Mouse (Mus musculus) cerebellum, adult 11-12 months (tissue): ENCODE measurements around the gene Zbtb21.
A peak's percentile ranks its signal among the peaks of the same experiment; 100 is the strongest.

Experiments used
- DNase-seq: peaks from one replicate; pipeline ENCODE4 v3.0.0; 2022

The Zbtb21 gene

DNA sequence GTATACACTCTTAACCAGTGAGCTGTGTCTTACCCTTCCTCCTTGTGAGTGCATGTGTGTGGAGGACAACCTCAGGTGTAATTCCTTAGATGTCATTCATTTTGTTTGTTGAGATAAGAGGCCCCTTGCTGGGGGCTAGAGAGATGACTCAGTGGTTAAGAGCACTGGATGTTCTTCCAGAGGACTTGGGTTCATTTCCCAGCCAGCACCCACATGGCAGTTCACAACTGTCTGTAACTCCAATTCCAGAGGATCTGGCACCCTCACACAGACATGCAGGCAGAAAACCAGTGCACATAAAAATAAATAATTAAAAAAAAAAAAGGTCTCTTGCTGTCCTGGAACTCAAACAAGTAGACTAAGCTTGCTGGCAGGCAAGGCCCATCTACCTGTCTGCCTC, 20.6 kb downstream of the Zbtb21 start:
- DNase-seq: no peak

DNA sequence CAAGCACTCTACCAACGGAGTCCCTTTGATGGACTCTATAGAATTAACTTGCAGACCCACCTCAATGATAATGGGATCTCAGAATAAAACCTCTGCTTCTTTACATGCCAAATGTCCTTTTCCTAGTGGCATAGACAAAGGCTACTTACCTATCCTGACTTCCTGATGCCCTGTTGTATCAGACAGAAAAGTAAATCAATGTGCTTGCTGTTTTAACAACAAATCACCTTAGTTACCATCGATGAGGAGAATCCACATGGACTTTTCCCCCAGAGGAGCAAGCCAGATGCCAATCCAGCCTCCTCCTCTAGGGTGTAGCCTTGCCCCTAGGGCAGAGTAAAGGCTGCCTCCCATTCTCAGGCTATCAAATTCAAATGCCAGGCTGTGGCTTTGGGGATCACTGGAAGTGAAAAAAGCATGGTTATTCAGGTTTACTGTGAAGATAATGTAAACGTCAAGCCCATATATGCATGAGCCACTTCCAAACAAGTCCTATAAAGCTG, 21.9 kb downstream of the Zbtb21 start:
- no peak for DNase-seq

DNA sequence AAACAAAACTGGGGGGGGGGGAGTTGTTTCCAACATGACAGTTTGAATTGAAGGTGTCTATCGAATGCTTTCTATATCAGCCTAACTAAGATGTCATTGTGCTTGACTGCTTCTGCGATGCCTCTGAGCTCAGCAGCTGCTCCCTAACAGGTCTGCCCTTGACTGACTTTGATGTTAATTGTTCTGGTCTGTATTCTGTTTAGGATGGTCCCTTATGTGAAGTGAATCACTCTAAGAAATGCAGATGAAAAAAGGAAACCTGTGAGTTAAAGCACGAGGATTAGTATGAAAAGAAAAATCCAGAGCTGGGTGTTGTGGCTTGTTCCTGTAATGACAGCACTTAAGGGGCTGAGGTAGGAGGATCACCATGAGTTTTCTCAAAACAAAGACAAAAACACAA, 26.6 kb downstream of the Zbtb21 start:
- DNase-seq: no peak

GRCm38 (mm10) chr16:97930231-97930630, 32.2 kb downstream of the Zbtb21 start:
- DNase-seq: no peak

DNA sequence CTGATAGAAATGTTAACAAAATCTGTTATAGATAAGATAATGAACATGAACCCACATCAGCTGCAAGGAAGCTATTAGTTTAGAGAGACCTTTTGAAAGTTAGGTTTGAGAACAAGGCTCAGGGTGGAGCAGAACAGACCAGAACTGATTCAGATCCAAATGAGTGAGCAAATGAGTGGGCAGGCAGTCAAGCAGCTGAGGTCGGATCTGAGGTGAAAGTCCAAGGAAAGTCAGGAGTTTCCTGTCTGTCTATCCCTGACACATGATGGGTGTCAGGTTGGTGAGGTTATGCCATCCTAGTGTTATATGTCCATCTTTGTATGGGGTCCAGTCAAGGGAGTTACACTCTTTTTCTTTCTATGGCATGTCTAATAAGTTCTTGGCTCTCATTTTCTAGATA, 32.9 kb downstream of the Zbtb21 start:
- no peak for DNase-seq

GRCm38 (mm10) chr16:97927331-97927938, 35.0 kb downstream of the Zbtb21 start:
- DNase-seq: no peak

DNA sequence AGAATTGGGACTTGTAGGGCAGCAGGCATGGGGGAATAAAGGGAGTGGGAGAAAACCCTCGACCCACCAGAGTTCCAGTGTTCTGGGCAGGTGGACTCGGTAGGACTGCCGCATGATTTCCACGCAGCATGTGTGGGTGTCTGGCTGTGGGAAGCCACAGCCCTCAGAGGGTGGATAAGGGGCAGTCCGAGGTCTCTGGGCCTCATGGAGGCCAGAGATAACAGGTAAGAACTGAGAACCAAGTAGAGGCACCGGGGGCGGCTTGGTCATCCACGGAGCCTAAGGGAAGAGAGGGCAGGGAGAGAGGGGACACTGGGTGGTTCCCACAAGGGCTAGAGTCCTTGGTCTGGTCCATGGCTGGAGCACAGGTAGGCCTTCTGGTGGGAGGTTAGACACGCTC, 36.0 kb downstream of the Zbtb21 start:
- DNase-seq: no peak

GRCm38 (mm10) chr16:97925760-97926159, 36.7 kb downstream of the Zbtb21 start:
- no peak for DNase-seq

DNA sequence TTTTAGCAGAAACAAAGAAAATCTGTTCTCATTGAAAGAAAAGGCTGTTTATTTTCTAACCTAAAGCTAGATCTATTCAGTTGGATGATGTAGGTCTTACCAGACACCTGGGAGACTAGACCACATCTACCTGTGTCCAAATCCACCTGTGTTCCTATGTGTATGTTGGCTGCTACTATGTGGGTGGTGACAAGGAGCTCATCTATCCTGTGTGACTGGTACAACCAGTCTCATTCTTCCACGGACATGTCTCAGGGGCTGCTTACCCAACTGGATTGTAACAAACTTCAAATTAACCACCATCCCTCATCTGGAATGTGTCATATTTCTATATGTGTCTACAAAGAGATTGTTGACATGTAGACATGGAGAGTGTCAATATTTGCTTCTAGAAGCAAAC, 38.7 kb downstream of the Zbtb21 start:
- no peak for DNase-seq

GRCm38 (mm10) chr16:97922779-97923126, 39.7 kb downstream of the Zbtb21 start:
- DNase-seq: no peak

DNA sequence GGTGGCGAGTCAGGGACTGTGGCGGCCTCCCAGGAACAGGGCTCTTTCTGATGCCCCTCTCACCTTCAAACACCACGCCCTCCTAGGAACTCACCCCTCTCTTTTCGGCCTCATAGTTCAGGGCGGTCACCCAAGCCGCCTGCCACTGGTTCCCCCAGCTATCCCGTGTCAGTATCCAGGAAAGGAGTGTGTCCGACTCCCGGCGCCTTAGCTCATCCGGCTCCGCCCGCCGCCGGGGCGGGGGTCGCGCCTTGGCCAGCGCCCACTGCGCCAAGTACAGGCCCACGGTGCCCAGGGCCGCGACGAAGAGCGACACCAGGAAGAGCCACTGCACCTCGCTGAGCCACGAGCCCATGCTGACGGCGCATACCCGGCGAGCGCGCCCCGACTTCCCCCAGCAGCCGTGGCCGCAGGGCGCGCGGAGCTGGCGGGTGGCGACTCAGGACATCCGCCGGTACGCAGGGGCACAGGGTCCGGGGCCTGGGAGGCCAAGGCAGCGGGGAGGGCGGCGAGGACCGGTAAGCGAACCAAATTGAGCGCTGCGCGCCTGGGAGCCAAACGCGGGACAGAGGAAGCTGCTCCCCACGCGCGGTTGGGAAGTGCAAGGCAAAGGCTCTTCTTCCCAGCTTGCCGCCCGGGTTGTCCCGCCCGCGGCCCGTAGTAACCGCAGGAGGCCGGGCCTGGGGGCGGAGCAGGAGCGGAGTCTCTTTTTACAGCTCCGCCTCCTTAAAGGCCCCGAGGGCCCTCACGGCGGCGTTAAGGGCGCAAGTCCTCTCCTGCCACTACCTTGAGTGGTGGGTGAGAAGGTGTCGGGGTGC, 40.3 kb downstream of the Zbtb21 start:
- DNase-seq: peak; percentile 86

GRCm38 (mm10) chr16:97920621-97921020, 41.8 kb downstream of the Zbtb21 start:
- no peak for DNase-seq

DNA sequence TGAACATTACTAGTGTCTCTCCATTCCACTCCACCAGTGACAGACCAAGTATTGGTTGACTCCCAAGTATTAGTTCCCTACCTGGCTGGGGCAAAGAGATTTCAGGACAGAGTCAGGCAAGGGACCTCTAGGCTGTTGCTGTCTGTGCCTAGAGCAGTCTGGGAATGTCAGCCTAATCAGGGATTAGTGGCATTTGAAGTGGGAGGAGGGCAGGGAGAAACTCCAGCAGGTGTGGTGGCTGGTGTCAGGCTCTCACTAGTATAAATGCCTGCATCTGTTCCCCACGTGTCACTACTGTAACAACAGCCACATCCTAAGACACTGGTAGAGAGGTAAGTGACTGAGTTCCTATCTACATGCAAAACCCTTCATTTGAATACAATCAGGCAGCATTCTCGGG, 42.6 kb downstream of the Zbtb21 start:
- no peak for DNase-seq

GRCm38 (mm10) chr16:97912873-97913272, 49.5 kb downstream of the Zbtb21 start:
- DNase-seq: no peak

- no peak for DNase-seq
Observed at GRCm38 (mm10) chr16:97909356-97909755, 53.1 kb downstream of the Zbtb21 start.

- DNase-seq: no peak
Observed at GRCm38 (mm10) chr16:97907496-97907895, 54.9 kb downstream of the Zbtb21 start.

DNA sequence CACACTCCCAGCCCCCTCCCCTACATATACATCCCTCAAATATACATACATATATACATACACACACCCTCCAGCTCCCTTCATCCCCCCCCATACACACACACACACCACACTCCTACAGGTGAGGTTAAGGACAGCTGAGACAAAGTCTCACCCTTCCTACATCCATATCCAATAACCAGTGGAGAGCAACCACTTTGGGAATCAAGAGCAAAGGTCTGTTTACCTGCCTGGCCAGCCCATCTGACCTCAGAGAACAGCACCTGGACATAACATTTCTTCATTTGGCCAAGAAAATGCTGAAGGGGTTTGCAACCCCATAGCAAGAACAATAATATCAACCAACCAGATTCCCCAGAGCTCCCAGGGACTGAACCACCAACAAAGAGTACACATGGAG, 56.1 kb downstream of the Zbtb21 start:
- no peak for DNase-seq

- DNase-seq: no peak
Observed at GRCm38 (mm10) chr16:97905449-97905991, 56.9 kb downstream of the Zbtb21 start.

- no peak for DNase-seq
Observed at GRCm38 (mm10) chr16:97904035-97904434, 58.4 kb downstream of the Zbtb21 start.

GRCm38 (mm10) chr16:97897346-97898024, 64.9 kb downstream of the Zbtb21 start:
- no peak for DNase-seq
